Mouse (Mus musculus) hindbrain, embryonic 14.5 days (tissue): Measurements from ENCODE around the gene Dyrk1a. TPM values are rescaled to one million over a fixed set of nuclear protein-coding genes. Genes with fewer than 3 reads are reported as not detected.

Experiments used
- ATAC-seq: fragments of 200-750 bp; cut with Nextera tagmentation; 2 replicates; pipeline ENCODE4 v1.8.0; 2017; ENCODE audit warnings: moderate number of reproducible peaks, mild to moderate bottlenecking, moderate TSS enrichment, moderate library complexity; ENCODE audit not compliant: low FRiP score
- DNase-seq: peaks from one replicate; pipeline ENCODE4 v3.0.0-alpha.2; 2015; ENCODE audit warnings: low spot score
- H3K27ac ChIP-seq: fragments of 300-500 bp; sonication (generic); 2 replicates; pipeline ENCODE4 v1.5.1; 2014; ENCODE audit warnings: mild to moderate bottlenecking, moderate library complexity
- H3K27me3 ChIP-seq: fragments of 300-500 bp; sonication (generic); 2 replicates; pipeline ENCODE4 v1.6.1; 2014; ENCODE audit warnings: mild to moderate bottlenecking, low read length, mixed read lengths; ENCODE audit not compliant: control insufficient read depth, insufficient read depth
- H3K36me3 ChIP-seq: fragments of 300-500 bp; sonication (generic); replicated peaks from 2 replicates; pipeline ENCODE4 v1.6.1; 2014; ENCODE audit not compliant: control insufficient read depth, insufficient read depth
- H3K4me1 ChIP-seq: fragments of 300-500 bp; sonication (generic); replicated peaks from 2 replicates; pipeline ENCODE4 v1.6.1; 2014; ENCODE audit warnings: antibody characterized with exemption, low read length, mixed read lengths; ENCODE audit not compliant: control insufficient read depth, insufficient read depth
- H3K4me2 ChIP-seq: fragments of 300-500 bp; sonication (generic); replicated peaks from 2 replicates; pipeline ENCODE4 v1.6.1; 2014; ENCODE audit warnings: mild to moderate bottlenecking, moderate library complexity
- H3K4me3 ChIP-seq: fragments of 300-500 bp; sonication (generic); replicated peaks from 2 replicates; pipeline ENCODE4 v1.5.1; 2014; ENCODE audit warnings: mild to moderate bottlenecking, low read length
- H3K9ac ChIP-seq: fragments of 300-500 bp; sonication (generic); 2 replicates; pipeline ENCODE4 v1.6.1; 2014
- H3K9me3 ChIP-seq: fragments of 300-500 bp; sonication (generic); 2 replicates; pipeline ENCODE4 v1.6.1; 2016; ENCODE audit warnings: low read length; ENCODE audit not compliant: control insufficient read depth
- WGBS: fragments of 180-500 bp; shearing (Covaris S2); extraction: QIAGEN DNeasy Blood & Tissue Kit; methylation state at CpG from one replicate; pipeline ENCODE4 v1.1.7; 2014; 5-methylcytosine and 5-hydroxymethylcytosine counted together
- polyA plus RNA-seq: library from polyadenylated mRNA; unstranded; fragments of >200 nt; fragmentation: Nextera tagmentation; extraction: Ambion mirVana; gene quantifications from 2 replicates; pipeline ENCODE4 v1.2.1, GENCODE M21; 2014

The Dyrk1a gene
- polyA plus RNA-seq, 1 experiment from 2014 or later = 14.0 TPM

DNA sequence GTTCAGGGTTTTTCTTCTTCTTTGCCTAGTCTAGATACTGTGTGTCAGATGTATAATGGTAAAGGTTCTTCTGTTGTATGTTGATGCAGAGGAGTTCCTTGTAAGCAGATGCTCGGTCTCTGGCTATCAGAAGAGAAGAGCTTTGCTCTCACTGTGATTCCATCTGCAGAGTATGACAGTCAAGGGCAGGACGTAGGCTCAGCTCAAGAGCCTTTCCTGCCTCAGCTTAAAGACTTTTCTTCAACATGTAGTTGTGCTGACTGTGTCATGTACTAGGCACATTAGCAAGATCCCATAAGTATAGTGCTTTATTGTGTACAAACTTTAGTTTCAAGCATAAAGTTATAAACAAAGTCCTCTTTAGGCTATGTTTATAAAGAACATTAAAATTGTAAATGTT lies 26.8 kb downstream of the Dyrk1a start:
- Histone ChIP-seq H3K36me3 (no peaks in the 10 kb centered on the region), H3K4me3 (no peak overlapping the region), H3K27me3 (no peaks in the 10 kb centered on the region), H3K4me1 (peaks cover 24% of the 10 kb centered on the region), H3K9ac (no peak overlapping the region), H3K27ac (no peak overlapping the region), H3K4me2 (no peak overlapping the region), H3K9me3 (no peaks in the 10 kb centered on the region)
- no peak for ATAC-seq
- DNase-seq = no peak
- WGBS = 89% methylated on average over 2 of the region's 2 CpGs

DNA sequence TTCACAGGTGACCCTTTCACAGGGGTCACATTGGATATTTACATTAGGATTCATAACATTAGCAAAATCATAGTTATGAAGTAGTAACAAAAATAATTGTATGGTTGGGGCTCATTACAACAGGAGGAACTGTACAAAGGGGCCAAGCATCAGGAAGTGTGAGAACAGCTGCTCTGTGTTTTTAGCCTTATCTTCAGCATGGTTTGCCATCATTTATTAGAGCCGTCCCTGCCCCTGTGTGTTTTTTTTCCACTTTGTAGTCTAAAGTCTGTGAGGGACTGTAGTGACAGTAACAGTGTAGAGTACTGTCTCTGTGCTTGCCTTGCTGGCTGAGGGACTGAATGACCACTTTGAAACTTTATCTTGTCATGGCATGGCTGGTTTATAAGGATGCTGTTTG lies 27.8 kb downstream of the Dyrk1a start:
- H3K9ac ChIP-seq = no peak overlapping the region
- peaks cover 27% of the 10 kb centered on the region for H3K4me1 ChIP-seq
- no peaks in the 10 kb centered on the region for H3K36me3 ChIP-seq
- DNase-seq = no peak
- H3K27ac ChIP-seq = no peak overlapping the region
- no peak overlapping the region for H3K4me3 ChIP-seq
- WGBS = 52% methylated on average over 1 of the region's 1 CpGs
- no peaks in the 10 kb centered on the region for H3K27me3 ChIP-seq
- H3K4me2 ChIP-seq = no peak overlapping the region
- ATAC-seq = no peak
- no peaks in the 10 kb centered on the region for H3K9me3 ChIP-seq

GRCm38 (mm10) chr16:94599977-94600724 lies 30.3 kb downstream of the Dyrk1a start:
- no peak for DNase-seq
- no peaks in the 10 kb centered on the region for H3K36me3 ChIP-seq
- no peak overlapping the region for H3K27ac ChIP-seq
- H3K4me3 ChIP-seq = no peak overlapping the region
- no peak for ATAC-seq
- no peaks in the 10 kb centered on the region for H3K9me3 ChIP-seq
- H3K9ac ChIP-seq = no peak overlapping the region
- no peak overlapping the region for H3K4me2 ChIP-seq
- H3K27me3 ChIP-seq = no peaks in the 10 kb centered on the region
- peaks cover 37% of the 10 kb centered on the region for H3K4me1 ChIP-seq
- 43% methylated on average over 6 of the region's 6 CpGs for WGBS

- H3K9ac ChIP-seq = no peak overlapping the region
- DNase-seq (no peak), ATAC-seq (no peak)
- no peak overlapping the region for H3K4me2 ChIP-seq
- H3K9me3 ChIP-seq = no peaks in the 10 kb centered on the region
- H3K36me3 ChIP-seq = no peaks in the 10 kb centered on the region
- H3K4me3 ChIP-seq = no peak overlapping the region
- peaks cover 37% of the 10 kb centered on the region for H3K4me1 ChIP-seq
- WGBS = 68% methylated on average over 5 of the region's 5 CpGs
- no peaks in the 10 kb centered on the region for H3K27me3 ChIP-seq
- 0 out of 2 replicates have a peak overlapping the region, but pooled peaks have one; percentile 35 for H3K27ac ChIP-seq
Observed at GRCm38 (mm10) chr16:94601089-94601488, 31.3 kb downstream of the Dyrk1a start.

GRCm38 (mm10) chr16:94601540-94601953 lies 31.7 kb downstream of the Dyrk1a start:
- Histone ChIP-seq H3K4me3 (no peak overlapping the region), H3K4me2 (no peak overlapping the region; the same call in 1 of the 2 replicates), H3K4me1 (peaks cover 37% of the 10 kb centered on the region), H3K27ac (0 out of 2 replicates have a peak overlapping the region, but pooled peaks have one; percentile 35), H3K27me3 (no peaks in the 10 kb centered on the region), H3K9ac (no peak overlapping the region), H3K9me3 (no peaks in the 10 kb centered on the region), H3K36me3 (no peaks in the 10 kb centered on the region)
- DNase-seq = peak; percentile 34
- WGBS = 35% methylated on average over 6 of the region's 6 CpGs
- ATAC-seq = no peak

- H3K9ac ChIP-seq = no peak overlapping the region
- H3K9me3 ChIP-seq = no peaks in the 10 kb centered on the region
- H3K36me3 ChIP-seq = no peaks in the 10 kb centered on the region
- no peak for ATAC-seq
- H3K4me1 ChIP-seq = peaks cover 37% of the 10 kb centered on the region
- H3K4me3 ChIP-seq = no peak overlapping the region
- no peak overlapping the region for H3K4me2 ChIP-seq
- DNase-seq = no peak
- WGBS = 91% methylated on average over 1 of the region's 1 CpGs
- no peaks in the 10 kb centered on the region for H3K27me3 ChIP-seq
- H3K27ac ChIP-seq = no peak overlapping the region
Observed at GRCm38 (mm10) chr16:94602188-94602587, 32.4 kb downstream of the Dyrk1a start.

DNA sequence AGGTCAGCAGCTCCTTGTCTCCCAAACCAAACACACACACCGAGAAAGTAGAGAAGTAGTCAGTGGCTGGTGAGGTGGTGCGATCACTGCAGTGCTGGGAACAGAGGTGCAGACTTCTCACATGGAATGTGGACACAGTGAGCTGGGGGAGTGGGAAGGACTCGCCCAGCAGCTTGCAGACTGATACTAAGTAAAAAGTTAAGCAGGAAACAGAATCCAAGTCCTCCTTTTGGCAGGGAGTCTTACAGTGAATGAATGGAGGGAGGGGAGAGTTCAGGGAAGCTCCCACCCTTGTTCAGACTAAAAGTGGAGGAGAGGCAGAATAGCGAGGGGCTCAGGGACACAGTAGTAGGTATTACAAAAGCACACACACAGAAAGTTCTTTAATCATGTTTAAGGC lies 32.9 kb downstream of the Dyrk1a start:
- no peak for DNase-seq

DNA sequence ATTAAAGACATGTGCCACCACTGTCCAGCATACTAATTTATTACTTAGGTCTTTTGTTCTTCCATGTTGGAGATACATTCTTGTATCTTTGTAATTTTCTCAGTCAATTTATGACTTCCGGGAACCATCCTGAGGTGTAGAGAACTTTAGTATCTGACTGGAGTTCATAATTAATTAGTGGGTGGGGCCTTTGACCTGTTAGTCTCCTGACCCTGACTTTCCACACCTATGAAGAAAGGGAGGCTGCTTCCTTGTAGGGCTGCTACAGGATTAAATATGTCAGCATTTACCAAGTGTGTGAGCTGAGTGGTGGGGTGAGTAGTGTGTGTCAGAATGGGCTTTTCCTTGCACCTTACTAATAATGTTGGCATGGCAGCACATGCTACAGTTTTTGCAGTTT lies 36.4 kb downstream of the Dyrk1a start:
- no peak overlapping the region for H3K9ac ChIP-seq
- H3K4me3 ChIP-seq = no peak overlapping the region
- peaks cover 18% of the 10 kb centered on the region for H3K4me1 ChIP-seq
- WGBS = 85% methylated on average over 1 of the region's 1 CpGs
- no peaks in the 10 kb centered on the region for H3K9me3 ChIP-seq
- H3K27me3 ChIP-seq = no peaks in the 10 kb centered on the region
- ATAC-seq = no peak
- H3K36me3 ChIP-seq = no peaks in the 10 kb centered on the region
- H3K27ac ChIP-seq = no peak overlapping the region
- no peak for DNase-seq
- no peak overlapping the region for H3K4me2 ChIP-seq

More for the DNA sequence above, 32.9 kb downstream of the Dyrk1a start:
- WGBS = 62% methylated on average over 4 of the region's 4 CpGs
- Histone ChIP-seq H3K4me2 (no peak overlapping the region), H3K4me1 (peaks cover 37% of the 10 kb centered on the region), H3K4me3 (no peak overlapping the region), H3K27me3 (no peaks in the 10 kb centered on the region), H3K9me3 (no peaks in the 10 kb centered on the region), H3K36me3 (no peaks in the 10 kb centered on the region), H3K27ac (no peak overlapping the region), H3K9ac (no peak overlapping the region)
- ATAC-seq = no peak

DNA sequence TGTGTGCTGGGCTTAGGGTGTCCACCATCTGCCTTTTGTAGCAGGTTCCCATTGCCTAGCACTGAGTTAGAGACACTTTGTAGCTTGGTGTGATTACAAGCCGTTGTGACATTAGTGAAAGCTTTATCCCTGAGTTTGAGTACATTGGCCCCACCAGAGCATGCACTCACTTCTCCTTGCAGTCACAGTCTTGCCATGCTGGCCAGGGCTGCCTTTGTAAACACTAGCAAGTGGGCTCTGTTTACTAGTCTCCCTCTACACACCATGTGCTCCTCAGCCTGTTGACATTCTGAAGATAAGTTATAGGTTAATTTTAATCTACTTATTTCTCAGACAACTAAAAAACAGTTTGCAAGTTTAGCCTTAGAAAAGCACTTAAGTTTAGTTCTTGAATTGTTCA lies 37.7 kb downstream of the Dyrk1a start:
- no peaks in the 10 kb centered on the region for H3K9me3 ChIP-seq
- no peak overlapping the region for H3K4me3 ChIP-seq
- no peaks in the 10 kb centered on the region for H3K27me3 ChIP-seq
- no peak for ATAC-seq
- no peak overlapping the region for H3K9ac ChIP-seq
- no peak overlapping the region for H3K27ac ChIP-seq
- WGBS = 68% methylated on average over 1 of the region's 1 CpGs
- no peaks in the 10 kb centered on the region for H3K36me3 ChIP-seq
- H3K4me2 ChIP-seq = no peak overlapping the region
- H3K4me1 ChIP-seq = peaks cover 11% of the 10 kb centered on the region
- DNase-seq = no peak
